Mouse (Mus musculus): ENCODE measurements at regions not wholly inside any gene's neighbourhood (a gene's known extent, or its start where the extent isn't known, plus 50 kb on each side); places are given as distances from the start of the nearest gene placed in this dataset.

DNA sequence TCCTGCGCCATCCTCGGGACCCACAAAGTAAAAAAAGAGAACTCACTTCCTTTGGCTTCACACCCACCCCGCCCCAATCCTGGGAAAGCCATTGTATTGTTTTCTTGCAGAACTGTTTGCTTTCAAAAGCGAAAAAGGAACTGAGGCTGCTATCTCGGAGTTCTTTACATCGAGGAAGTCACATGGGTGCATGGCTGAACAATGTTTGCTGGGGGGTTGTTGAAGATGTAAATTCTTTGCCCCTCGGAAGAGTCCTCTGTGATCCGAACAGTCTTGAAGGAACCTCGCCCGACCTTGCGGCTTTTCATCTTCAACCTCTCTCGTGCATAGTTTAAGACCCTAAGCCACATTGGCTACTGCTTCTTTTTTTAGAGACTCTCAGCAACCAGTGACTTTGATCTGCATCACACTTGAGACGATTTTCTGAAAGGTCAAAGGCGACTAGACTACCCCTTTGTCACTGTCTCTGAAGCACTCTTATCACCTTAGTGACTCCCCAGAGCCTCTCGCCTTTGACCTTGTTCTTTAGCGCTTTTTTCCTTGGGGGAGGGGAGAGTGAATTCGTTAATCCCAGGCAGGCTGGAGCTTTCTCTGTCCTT is 197.9 kb downstream of the Dusp6 start:
- no peak for DNase-seq (ENCODE audit: low read depth, low spot score)

DNA sequence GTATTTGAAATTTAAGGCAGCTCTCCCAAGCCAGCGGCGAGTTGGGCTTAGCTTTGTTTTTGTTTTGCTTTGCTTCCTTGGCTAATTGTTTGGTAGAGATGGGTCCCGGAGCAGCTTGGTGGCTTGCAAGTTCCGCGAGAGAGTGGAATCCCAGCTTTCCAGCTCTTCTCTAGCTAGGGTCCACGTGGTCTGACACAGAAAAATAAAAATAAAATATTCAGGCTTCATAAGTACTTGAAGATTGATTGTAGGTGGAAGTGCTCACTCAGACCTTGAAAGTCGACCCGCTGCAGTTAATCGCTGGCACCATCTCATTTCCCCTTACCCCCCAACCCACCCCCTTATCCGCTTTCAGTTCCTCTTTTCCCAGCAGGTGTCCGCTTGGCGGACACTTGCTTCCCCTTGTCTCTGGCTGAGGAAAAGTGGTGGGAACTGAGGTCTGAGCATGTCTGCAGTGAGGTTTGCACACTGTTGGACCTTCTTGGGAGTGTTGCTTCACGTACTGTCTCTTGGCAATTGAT is 198.5 kb downstream of the Dusp6 start:
- DNase-seq (ENCODE audit: low read depth, low spot score) = no peak

DNA sequence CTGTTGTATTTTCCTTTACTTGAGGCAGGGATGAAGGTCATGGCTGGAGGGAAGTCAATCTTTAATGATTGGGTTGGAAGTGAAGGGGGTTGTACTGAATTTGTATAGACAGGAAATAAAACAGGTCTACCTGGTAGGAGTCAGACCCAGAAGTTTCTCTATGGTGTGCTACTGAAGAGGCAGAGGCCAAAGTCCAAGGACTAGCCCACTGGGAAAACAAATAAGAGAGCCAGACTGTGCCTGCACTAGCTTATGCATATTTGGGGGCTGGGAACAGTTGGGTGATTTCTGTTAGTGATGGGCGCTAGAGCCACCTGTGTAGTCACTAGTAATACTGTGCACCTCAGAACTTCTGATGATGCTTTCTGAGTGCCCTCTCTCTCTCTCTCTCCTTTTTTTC is 203.7 kb downstream of the Dusp6 start:
- no peak for DNase-seq (ENCODE audit: low read depth, low spot score)

DNA sequence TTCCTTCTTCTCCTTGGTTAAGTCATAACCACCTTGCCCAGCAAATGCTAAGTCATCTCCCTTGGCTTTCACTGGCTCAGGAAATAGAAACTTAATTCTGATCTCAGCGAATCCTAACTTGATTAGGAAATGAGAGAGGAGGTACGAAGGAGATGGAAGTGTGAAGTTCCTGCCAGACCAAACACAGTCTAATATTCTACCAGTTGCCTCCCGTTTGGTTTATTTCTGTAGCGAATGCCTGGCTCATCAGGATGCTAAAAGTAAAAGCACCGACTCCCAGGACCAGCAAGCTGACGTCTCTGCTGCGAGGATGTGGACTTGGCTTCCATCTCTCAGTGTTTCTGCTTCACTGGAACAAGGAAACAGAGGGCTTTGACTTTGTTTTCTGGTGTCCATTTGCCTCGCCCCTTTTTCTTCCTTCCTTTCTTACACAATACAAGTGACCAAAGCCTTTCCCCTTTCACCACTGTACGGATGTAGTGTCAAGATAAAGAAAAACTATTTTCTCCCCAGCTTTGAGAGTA is 204.3 kb downstream of the Dusp6 start:
- DNase-seq (ENCODE audit: low read depth, low spot score) = no peak

DNA sequence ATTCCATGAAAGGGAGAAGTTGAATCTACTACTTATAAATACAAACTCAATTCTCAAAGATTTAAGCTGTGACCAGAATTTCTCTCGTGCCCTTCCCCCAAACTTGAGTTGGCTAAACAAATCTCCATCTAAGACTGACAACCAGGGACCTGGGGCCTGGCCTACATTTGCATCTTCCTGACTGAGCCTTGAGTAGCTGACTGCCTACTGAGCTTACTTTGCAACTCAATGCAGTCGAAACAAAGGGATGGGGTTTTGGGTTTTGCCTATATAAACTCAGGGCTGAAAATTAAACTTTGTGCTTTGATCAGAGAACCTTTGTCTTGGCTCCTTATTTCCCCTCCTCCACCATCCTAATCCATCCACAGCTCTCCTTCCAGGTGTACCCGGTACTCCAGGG is 205.9 kb downstream of the Dusp6 start:
- no peak for DNase-seq (ENCODE audit: low read depth, low spot score)

DNA sequence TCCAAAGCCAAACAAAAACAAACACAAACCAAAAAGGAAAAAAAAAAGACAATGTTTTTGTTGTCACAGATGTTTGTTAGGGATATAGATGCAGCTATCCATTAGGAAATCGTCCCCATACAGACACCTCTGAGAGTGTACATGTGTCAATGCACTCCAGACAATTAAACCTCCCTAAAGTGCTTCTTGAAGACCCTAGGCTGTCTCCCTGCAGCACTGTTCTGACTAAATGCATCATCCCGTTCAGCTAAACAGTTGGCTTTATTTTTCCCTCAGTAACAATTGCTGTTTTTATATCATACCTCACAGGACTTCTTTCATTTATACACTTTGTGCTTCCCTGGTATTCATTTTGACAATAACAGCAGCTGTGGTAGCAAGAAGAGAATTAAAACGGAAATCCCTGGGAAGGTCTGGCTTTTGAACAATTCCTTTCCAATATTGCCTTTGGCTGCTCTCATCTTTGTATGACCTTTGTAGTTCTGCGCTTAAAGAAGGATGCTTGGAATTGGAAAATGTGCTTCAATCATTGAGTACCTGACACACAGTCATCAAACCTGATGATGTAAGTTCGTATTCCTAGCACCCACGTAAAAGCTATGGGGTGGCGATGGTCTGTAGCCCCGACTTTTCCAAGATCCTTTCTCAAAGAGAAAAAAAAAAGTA is 208.9 kb downstream of the Dusp6 start:
- DNase-seq (ENCODE audit: low read depth, low spot score) = no peak

DNA sequence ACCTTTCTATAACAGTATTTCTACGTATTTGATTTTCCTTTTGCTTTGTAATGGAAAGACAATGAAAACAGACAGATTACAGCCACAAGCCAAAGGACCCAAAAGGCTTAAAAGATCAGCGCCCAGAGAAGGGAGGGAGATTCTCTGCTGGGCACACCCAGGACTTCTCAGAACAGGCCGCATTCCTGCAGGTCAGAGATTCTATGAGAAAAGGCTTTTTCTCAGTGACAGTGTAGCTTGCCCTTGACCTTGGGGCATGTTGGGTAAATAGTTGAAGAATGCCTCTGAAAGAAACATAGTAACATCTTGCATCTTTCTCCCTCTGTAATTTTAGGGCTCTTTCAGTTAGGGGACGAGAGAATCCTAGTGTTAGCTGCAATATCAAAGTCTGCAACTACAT is 209.8 kb downstream of the Dusp6 start:
- no peak for DNase-seq (ENCODE audit: low read depth, low spot score)

DNA sequence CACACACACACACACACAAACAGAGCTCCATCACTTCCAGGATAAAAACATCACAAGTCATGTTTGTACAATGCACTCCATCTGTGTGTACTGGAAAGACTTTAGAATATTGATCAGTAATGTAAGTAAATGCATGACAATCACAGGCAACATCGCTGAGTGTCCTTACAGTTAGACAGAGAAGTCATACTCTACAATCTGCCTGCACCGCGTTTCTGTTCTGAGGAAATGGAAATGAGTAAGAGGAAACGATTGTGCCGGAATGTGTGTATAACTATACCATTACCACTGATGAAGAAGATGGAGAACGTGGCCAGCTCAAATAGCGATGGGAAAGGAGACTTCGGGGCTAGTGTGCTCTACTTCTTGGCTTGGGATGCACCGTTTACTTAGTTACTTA is 210.7 kb downstream of the Dusp6 start:
- DNase-seq (ENCODE audit: low read depth, low spot score) = no peak

DNA sequence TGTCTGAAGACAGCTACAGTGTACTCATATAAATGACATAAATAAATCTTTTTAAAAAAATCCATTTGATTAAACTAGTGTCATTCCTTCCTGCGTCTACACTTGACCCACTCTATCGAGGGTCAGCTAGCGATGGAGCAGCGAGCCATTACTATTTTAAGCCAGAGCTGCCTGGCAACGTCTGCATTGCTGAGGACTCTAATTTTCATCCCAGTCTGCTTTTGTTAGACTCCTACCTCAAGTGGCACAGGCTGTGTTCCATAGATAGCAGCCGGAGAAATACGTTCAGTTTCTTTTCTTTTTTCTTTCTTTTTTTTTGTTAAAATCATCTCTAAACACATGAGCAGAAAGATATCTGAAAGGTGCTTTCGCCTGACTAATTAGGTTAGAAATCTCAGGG is 211.5 kb downstream of the Dusp6 start:
- no peak for DNase-seq (ENCODE audit: low read depth, low spot score)

DNA sequence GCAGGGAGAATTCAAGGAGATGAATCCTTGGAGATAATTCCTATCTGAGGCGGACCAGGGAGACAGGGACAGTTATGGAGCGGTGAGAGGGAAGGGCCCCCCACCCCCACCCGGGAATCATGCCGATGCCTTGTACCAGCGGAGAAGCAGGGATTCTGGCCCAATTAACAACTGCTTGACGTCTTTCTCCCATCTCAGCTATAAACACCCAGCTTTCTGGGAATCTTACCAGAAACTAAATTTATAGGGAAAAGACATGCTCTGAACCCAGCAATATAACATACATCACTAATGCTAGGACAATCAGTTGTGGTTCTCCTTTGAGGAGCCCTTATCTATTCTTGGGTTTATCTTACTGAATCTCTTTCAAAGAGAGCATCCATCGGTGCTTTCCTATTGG is 213.2 kb downstream of the Dusp6 start:
- no peak for DNase-seq (ENCODE audit: low read depth, low spot score)

DNA sequence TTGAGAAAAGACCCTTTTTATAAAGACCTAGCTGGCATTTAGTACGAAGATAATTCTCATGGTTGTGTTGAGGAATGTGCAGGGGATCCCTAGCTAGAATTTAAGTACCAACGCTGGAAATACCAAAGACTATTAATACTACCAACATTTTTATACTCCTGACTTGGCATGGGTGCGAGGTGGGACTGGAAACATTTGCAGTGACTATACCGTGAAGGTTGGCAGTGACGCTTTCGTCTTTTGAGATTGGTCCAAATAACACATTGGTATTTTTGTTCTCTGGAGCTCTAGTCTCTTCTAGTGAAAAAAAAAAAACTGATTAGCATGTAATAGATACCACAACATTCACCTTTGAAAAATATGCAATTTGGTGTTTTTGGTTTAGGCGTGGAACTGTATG is 213.7 kb downstream of the Dusp6 start:
- no peak for DNase-seq (ENCODE audit: low read depth, low spot score)

DNA sequence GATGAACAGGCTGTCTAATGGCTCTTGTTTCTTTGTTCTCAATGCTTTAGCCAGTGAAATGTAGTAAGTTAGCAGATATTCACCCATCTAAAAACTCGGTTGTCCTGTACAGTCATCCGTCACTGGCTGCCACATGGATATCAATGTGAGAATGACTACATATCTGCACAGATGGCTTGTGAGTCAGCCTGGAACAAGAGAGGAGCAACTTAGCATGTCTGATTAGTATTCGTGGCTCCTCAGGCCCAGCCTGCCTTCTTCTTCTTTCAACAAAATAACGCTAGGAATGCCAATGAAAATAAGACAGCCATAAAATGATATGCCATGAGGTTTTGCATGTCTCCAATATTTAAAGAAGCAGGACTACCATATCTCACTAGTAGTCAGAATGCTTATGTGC is 217.5 kb downstream of the Dusp6 start:
- no peak for DNase-seq (ENCODE audit: low read depth, low spot score)

DNA sequence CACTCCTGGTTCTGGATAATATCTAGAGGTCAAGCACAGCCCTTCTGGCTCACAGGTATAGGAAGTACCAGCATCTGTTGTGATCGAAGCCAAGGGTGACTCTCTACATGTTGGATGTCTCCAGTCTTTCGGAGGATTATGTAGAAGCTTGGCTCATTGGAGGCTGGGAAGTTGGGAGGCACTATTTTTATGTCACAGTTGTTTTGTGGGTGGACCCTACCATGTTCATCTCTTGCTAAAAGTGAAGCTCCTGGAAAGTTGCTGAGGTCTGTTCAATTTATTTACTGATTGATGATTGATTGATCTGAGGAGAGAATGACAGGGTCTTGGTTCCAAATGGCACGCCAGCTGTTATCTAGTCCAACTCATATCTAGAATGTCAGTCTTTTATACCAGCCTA is 219.0 kb downstream of the Dusp6 start:
- no peak for DNase-seq (ENCODE audit: low read depth, low spot score)

DNA sequence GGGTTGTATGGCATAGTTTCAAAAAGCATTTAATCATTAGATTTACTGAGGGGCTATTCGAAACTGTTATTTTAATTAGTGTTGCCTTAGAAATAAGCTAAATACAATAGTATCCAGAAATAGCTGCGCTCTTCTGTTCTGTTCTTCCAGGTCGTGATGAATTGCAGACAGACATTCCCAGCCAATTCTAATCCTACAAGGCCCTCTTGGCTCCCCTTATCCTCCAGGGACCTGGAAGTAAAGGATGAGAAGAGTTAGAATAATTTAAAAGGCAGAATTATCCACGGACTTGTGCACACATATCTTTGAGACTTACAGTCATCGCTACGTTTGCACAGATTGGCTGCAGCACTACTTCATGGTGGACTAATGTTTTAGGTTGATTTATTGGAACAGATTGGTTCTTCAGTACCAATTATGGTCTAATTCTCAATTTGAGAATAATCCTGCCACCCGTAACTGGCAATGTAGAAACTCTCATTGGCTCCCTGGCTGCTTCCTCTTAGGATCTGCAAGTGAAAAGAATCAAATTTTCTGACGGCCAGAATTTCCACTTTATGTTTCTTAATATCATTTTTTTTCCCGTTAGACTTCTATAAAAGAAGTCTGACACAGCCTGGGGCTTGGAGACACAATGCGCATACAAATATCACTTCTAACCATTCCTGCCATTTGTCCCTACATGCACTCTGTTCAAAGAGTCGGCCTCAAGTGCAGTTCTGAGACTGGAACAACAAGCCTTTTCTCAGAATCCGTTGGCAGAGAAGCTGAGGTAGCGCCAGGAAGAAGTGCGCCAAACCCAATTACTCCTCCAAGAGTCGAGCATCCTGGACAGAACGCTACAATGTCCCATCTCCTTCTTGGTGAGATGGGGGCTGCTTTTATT is 225.4 kb downstream of the Dusp6 start:
- no peak for DNase-seq (ENCODE audit: low read depth, low spot score)

DNA sequence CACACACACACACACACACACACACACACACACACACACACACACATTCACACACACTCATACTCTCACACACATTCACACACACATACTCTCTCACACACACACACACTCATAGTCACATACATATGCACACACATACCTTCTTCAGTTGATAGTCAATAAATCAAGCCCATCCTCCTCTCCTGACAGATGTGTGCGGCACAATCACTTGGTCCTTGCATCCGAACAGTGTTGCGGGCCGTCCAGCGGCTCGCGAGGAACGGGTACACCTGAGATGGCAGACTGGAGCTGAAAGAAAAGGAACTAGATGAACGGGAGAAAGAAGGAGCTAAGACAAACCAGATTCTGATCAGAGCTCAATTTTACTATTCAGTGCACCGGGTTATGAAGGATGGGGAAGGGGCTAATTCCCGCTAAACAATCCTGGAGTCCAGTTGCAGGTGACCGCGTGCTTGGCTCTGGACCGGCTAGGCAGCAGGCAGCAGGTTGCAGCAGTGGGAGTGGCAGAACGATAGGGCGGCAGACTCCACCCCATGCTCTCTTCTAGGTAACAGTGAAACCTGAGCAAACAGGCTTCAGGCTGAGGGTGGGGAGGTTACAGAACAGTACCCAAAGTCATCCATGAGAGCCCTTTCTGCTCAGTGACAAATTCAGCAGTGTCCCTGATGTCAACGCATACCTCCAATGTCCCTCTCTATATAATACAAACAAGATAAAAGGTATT is 247.8 kb downstream of the Csl start:
- DNase-seq (ENCODE audit: low read depth, low spot score) = no peak

DNA sequence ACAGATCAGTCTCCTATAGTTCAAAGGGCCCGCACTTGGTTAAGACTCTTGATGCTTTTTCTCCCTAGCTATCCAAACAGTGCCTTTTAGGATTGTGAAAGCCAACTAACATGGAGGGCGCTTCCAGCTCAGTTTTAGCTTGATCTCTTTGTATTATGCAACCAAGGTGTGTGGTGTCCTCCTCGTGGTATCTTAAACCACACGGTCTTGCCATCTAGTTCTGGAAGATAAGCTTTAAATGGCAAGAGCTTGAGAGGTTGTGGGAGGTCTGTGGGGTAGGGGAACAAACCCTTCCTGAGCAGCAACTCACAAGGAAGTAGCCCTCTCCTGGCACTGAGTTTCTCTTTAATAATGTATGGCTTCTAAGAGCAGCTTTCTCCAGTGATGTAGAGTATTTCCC is 241.5 kb downstream of the Csl start:
- DNase-seq (ENCODE audit: low read depth, low spot score) = no peak

DNA sequence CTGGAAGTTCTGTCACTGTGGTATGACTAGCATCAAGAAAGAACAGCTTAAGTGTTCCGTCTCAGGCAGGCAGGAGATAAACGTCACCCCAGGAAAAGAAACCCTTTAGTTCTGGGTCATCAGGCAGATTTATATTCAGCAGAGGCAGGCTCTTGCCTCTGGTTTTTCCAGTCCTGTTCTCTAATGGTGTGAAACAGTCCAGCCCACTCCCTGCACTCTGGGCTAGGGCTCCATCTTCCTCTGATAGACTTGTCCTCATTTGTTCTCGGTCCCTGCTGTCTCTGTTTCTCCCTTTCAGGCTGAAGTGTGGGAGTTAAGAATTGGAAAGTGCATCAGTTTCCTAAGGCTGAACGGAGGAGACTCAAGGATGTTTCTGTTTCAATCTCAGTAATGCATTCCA is 240.0 kb downstream of the Csl start:
- DNase-seq (ENCODE audit: low read depth, low spot score) = no peak

DNA sequence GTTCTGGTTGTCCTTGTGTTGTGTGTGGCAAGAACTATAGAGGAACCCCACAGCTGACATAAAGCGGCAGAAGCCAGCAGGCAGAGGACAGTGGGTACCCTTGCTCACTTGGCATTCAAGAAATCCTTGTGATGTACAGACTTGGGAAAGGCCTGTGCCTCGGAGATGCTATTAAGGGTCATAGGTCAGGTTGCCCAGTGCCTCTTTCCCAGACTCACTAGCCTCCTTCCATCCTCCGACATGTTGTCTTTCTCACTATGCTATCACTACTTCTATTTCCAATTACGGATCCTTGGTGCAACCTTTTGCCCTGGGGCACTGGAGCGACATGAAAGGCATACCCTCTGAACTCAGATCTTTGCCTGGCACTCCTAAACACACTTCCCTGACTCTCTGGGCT is 235.6 kb downstream of the Csl start:
- no peak for DNase-seq (ENCODE audit: low read depth, low spot score)

DNA sequence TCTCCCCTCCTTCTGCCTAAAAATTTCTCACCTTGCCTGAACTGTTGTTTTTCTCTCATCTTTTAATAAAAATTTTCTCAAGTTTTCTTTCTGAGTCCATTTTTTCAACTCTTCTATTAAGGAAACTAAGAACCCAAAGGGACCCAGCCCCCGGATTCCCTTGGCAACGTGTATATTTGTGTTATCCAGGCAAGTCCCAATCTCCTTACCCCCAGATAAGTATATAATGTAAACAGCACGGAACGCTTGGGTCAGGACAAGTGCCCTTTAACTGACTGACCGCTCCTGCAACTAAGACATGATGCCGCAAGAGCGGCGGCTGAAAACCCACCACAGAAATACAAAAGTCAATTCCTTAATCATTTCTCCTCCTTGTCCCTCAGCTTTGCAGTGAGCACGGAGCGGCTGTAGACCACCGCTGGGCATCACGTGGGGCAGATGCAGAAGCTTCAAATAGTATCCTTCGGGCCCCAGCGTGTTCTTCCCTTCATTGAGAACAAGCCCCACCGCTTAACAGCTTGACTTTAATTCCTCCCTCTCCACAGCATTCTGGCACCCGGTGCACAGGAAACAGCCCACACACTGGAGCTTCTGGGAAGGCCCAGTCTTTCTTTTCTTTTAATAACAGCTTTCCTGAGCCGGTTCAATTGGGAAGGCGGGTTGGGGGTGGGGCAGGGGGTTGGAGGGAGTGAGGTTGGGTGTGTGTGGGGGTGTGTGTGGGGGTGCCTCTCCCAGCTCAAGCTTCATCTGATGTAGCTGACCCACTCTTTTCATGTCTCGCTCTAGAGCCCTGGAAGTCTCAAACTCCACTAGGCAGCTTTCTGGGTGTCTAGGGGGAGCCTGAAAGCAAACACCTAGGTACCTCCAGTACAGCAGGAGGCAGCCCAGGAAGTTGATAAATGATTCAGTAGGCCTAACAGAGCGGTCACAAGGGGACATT is 234.9 kb downstream of the Csl start:
- no peak for DNase-seq (ENCODE audit: low read depth, low spot score)

DNA sequence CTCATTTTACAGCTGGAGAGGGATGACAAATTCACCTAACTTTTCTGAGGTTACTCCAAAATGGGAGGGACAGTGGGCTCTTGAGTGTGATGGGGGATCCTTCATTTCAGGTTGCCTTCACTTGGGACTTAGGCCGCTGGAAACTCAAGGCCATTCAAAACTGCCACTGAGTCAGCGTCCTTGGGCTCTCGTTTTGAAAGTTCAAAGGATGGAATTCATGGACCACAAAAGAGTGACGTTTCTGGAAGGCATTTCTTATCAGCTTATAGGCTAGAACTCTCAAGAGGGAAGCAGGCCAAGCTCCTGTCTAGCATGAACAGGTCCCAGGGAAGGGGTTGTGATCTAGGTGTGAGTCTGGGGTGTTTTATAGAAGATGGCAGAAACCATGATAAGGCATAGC is 233.3 kb downstream of the Csl start:
- DNase-seq (ENCODE audit: low read depth, low spot score) = no peak

DNA sequence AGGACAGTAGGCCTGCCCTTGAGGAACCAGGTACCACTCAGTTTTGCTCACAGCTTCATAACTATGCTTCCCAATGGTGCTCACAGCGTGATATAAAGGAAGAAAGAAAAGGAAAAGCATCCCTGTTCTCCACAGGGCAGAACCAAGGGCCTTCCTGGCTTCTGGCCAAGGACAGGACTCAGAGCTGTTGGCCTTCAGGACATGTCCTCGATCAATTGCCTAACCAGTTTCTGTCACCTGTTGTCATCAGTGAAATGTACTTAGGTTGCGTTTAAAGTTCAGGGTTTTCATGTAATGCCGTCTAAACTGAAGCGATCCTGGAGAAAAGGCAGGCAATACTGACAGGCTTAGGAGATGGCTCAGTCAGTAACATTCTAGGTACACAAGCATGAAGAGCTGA is 232.9 kb downstream of the Csl start:
- no peak for DNase-seq (ENCODE audit: low read depth, low spot score)
